Mouse (Mus musculus): ENCODE results near the gene Nras.

DNA sequence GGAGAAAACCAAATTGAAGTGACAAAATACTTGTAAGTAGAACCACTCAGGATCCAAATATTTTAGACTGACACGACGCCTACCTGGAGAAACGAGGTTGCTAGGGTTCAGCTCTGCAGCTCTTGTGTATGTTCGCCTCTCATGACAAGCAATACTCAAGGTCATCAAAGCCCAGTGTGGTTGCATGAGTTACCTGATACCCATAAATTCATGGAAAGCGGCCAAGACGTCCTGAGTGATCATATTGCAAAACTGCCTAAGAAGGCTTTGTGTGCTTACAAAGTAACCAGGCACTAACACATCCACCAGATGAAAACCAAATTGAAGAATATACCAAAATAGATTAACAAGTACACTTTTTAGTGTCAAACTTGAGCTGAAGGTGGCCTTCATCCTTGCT, 10.9 kb downstream of the Nras start:
- TF ChIP-seq POLR2A (IDR thresholded peaks at IDR 0.05; ENCODE audit: insufficient read depth, low read depth, low read length): no peak
- no peak for TF ChIP-seq CTCF (IDR thresholded peaks at IDR 0.05)
- TF ChIP-seq EP300 (IDR thresholded peaks at IDR 0.05; ENCODE audit: insufficient read depth, low read depth, low read length): no peak
